17 mouse cellular contexts compared by ENCODE assay signal in the genomic region with DNA sequence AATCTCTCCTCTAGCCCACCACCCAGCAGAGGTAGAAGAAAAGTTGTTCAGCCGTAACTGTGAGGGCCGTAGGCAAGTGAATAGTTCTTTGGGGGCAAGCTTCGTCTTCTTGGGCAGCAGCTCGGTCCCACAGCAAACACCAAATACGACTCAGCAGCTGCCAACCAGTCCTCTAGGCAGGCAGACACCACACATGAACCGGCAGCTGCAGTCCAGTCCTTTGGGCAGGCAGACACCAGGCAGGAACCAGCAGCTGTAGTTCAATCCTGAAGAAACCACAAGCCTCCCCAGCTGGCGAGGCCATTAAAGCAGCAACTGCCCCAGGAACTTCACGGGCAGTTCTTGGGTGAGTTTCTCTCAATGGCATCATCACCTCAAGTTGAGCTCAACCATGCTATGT.
"Had no signal": no experiment of that assay in that cellular context is flagged by ENCODE, and none has a peak within 500 bp of the region (broad histone marks: within the 10 kb centered on the region; RNA-seq: fewer than 3 reads in every experiment).

No protein-coding gene starts in this region.

- H3K4me2 ChIP-seq: neural tube, embryonic 12.5 days; neural tube, embryonic 13.5 days; neural tube, embryonic 15.5 days; stomach, embryonic 15.5 days had no signal

- H3K36me3 ChIP-seq: neural tube, embryonic 12.5 days; neural tube, embryonic 13.5 days; neural tube, embryonic 15.5 days; stomach, embryonic 15.5 days had no signal

- H3K9ac ChIP-seq: neural tube, embryonic 12.5 days; neural tube, embryonic 13.5 days; neural tube, embryonic 15.5 days; stomach, embryonic 15.5 days had no signal

- H3K4me3 ChIP-seq: neural tube, embryonic 12.5 days; neural tube, embryonic 13.5 days; neural tube, embryonic 15.5 days; stomach, embryonic 15.5 days had no signal

- H3K27me3 ChIP-seq: neural tube, embryonic 12.5 days; neural tube, embryonic 13.5 days; neural tube, embryonic 15.5 days; stomach, embryonic 15.5 days had no signal

- H3K27ac ChIP-seq: neural tube, embryonic 12.5 days; neural tube, embryonic 13.5 days; neural tube, embryonic 15.5 days; stomach, embryonic 15.5 days; stomach, postnatal 0 days had no signal

- H3K9me3 ChIP-seq: neural tube, embryonic 12.5 days; neural tube, embryonic 13.5 days; neural tube, embryonic 15.5 days; stomach, embryonic 15.5 days had no signal

- H3K4me1 ChIP-seq: stomach, embryonic 15.5 days had no signal

- DNase-seq: retina, postnatal 1 day; right cerebral cortex, adult 18-20 months; right cerebral cortex, postnatal 14 days; right cerebral cortex, postnatal 25 days; right cerebral cortex, postnatal 4 days; spleen, adult 18-20 months; thymus, adult 18-20 months; thymus, adult 2 months; thymus, postnatal 14 days; thymus, postnatal 25 days; thymus, postnatal 36 days; thymus, postnatal 4 days had no signal
